Mouse (Mus musculus) kidney, embryonic 15.5 days (tissue): ENCODE data around the gene Il11. TPM values are rescaled to one million over a fixed set of nuclear protein-coding genes. Genes with fewer than 3 reads are reported as not detected.
A peak's percentile ranks its signal among the peaks of the same experiment; 100 is the strongest.

Source experiments
- ATAC-seq: fragments of 200-750 bp; cut with Nextera tagmentation; replicated peaks from 2 replicates; pipeline ENCODE4 v1.8.0; 2017; ENCODE audit warnings: moderate TSS enrichment; ENCODE audit not compliant: low FRiP score
- H3K27ac ChIP-seq: fragments of 300-500 bp; sonication (generic); 2 replicates; pipeline ENCODE4 v1.5.1; 2015; ENCODE audit warnings: mild to moderate bottlenecking, inconsistent platforms
- H3K27me3 ChIP-seq: fragments of 300-500 bp; sonication (generic); 2 replicates; pipeline ENCODE4 v1.6.1; 2015; ENCODE audit warnings: inconsistent platforms
- H3K36me3 ChIP-seq: fragments of 300-500 bp; sonication (generic); 2 replicates; pipeline ENCODE4 v1.6.1; 2015; ENCODE audit warnings: inconsistent platforms
- H3K4me1 ChIP-seq: fragments of 300-500 bp; sonication (generic); 2 replicates; pipeline ENCODE4 v1.6.1; 2015; ENCODE audit warnings: inconsistent platforms
- H3K4me2 ChIP-seq: fragments of 300-500 bp; sonication (generic); 2 replicates; pipeline ENCODE4 v1.6.1; 2015; ENCODE audit warnings: moderate library complexity, mild to moderate bottlenecking, inconsistent platforms
- H3K4me3 ChIP-seq: fragments of 300-500 bp; sonication (generic); replicated peaks from 2 replicates; pipeline ENCODE4 v1.5.1; 2015; ENCODE audit warnings: mild to moderate bottlenecking, inconsistent platforms
- H3K9ac ChIP-seq: fragments of 300-500 bp; sonication (generic); 2 replicates; pipeline ENCODE4 v1.6.1; 2015; ENCODE audit warnings: mild to moderate bottlenecking, inconsistent platforms
- H3K9me3 ChIP-seq: fragments of 300-500 bp; sonication (generic); replicated peaks from 2 replicates; pipeline ENCODE4 v1.6.1; 2016; ENCODE audit warnings: inconsistent platforms
- WGBS: fragments of 180-500 bp; shearing (Covaris S2); methylation state at CpG from one replicate; pipeline ENCODE4 v1.1.7; 2015; ENCODE audit warnings: mixed read lengths; 5-methylcytosine and 5-hydroxymethylcytosine counted together
- polyA plus RNA-seq: library from polyadenylated mRNA; unstranded; fragments of >200 nt; fragmentation: Nextera tagmentation; extraction: Ambion mirVana; gene quantifications from 2 replicates; pipeline ENCODE4 v1.2.1, GENCODE M21; 2015

Il11 gene
- polyA plus RNA-seq, 1 experiment from 2014 or later, result 0.30 TPM

GRCm38 (mm10) chr7:4749169-4749568 is 33.5 kb downstream of the Il11 start:
- Histone ChIP-seq H3K27me3 (no peaks in the 10 kb centered on the region), H3K4me2 (no peak overlapping the region), H3K27ac (no peak overlapping the region), H3K9me3 (no peaks in the 10 kb centered on the region), H3K4me1 (peaks cover 22% of the 10 kb centered on the region), H3K9ac (no peak overlapping the region), H3K4me3 (no peak overlapping the region), H3K36me3 (peaks cover 35% of the 10 kb centered on the region)
- 83% methylated on average over 2 of the region's 2 CpGs for WGBS
- no peak for ATAC-seq

- no peak overlapping the region for H3K4me2 ChIP-seq
- WGBS, result 78% methylated on average over 4 of the region's 4 CpGs
- peaks cover 22% of the 10 kb centered on the region for H3K4me1 ChIP-seq
- H3K36me3 ChIP-seq, result peaks cover 43% of the 10 kb centered on the region
- no peak overlapping the region for H3K4me3 ChIP-seq
- H3K9me3 ChIP-seq, result no peaks in the 10 kb centered on the region
- no peaks in the 10 kb centered on the region for H3K27me3 ChIP-seq
- H3K27ac ChIP-seq, result no peak overlapping the region
- no peak for ATAC-seq
- no peak overlapping the region for H3K9ac ChIP-seq
These were observed 34.3 kb downstream of the Il11 start for GRCm38 (mm10) chr7:4748321-4748720.

- peaks cover 52% of the 10 kb centered on the region for H3K36me3 ChIP-seq
- no peak overlapping the region for H3K4me2 ChIP-seq
- H3K9ac ChIP-seq, result no peak overlapping the region
- H3K4me3 ChIP-seq, result no peak overlapping the region
- H3K9me3 ChIP-seq, result no peaks in the 10 kb centered on the region
- 78% methylated on average over 9 of the region's 9 CpGs for WGBS
- no peak overlapping the region for H3K27ac ChIP-seq
- ATAC-seq, result no peak
- peaks cover 23% of the 10 kb centered on the region for H3K4me1 ChIP-seq
- no peaks in the 10 kb centered on the region for H3K27me3 ChIP-seq
These were observed 35.3 kb downstream of the Il11 start for GRCm38 (mm10) chr7:4747156-4747899.

GRCm38 (mm10) chr7:4746326-4746980 is 36.2 kb downstream of the Il11 start:
- Histone ChIP-seq H3K4me2 (no peak overlapping the region), H3K9me3 (no peaks in the 10 kb centered on the region), H3K36me3 (peaks cover 56% of the 10 kb centered on the region), H3K27me3 (no peaks in the 10 kb centered on the region), H3K4me1 (peaks cover 23% of the 10 kb centered on the region), H3K27ac (no peak overlapping the region), H3K9ac (no peak overlapping the region), H3K4me3 (no peak overlapping the region)
- no peak for ATAC-seq
- 88% methylated on average over 22 of the region's 22 CpGs for WGBS

- no peak for ATAC-seq
- H3K4me1 ChIP-seq, result peaks cover 25% of the 10 kb centered on the region
- no peak overlapping the region for H3K4me2 ChIP-seq
- H3K9me3 ChIP-seq, result no peaks in the 10 kb centered on the region
- H3K4me3 ChIP-seq, result no peak overlapping the region
- no peak overlapping the region for H3K9ac ChIP-seq
- peaks cover 51% of the 10 kb centered on the region for H3K36me3 ChIP-seq
- H3K27ac ChIP-seq, result no peak overlapping the region
- no peaks in the 10 kb centered on the region for H3K27me3 ChIP-seq
- 95% methylated on average over 6 of the region's 6 CpGs for WGBS
These were observed 37.8 kb downstream of the Il11 start for GRCm38 (mm10) chr7:4744886-4745285.

- peaks cover 34% of the 10 kb centered on the region for H3K4me1 ChIP-seq
- H3K27ac ChIP-seq, result no peak overlapping the region
- 59% methylated on average over 2 of the region's 2 CpGs for whole genome bisulfite sequencing
- ATAC-seq, result no peak
- no peaks in the 10 kb centered on the region for H3K27me3 ChIP-seq
- H3K9ac ChIP-seq, result no peak overlapping the region
- no peak overlapping the region for H3K4me3 ChIP-seq
- H3K9me3 ChIP-seq, result no peaks in the 10 kb centered on the region
- peaks cover 51% of the 10 kb centered on the region for H3K36me3 ChIP-seq
- H3K4me2 ChIP-seq, result no peak overlapping the region
These were observed 39.3 kb downstream of the Il11 start for GRCm38 (mm10) chr7:4743354-4743753.

GRCm38 (mm10) chr7:4742482-4742819 is 40.2 kb downstream of the Il11 start:
- no peaks in the 10 kb centered on the region for H3K9me3 ChIP-seq
- 0 out of 2 replicates have a peak overlapping the region, but pooled peaks have one; percentile 14 for H3K4me2 ChIP-seq
- H3K4me3 ChIP-seq, result 0 out of 2 replicates have a peak overlapping the region, but pooled peaks have one; percentile 82
- no peak for ATAC-seq
- H3K27me3 ChIP-seq, result no peaks in the 10 kb centered on the region
- H3K9ac ChIP-seq, result 0 out of 2 replicates have a peak overlapping the region, but pooled peaks have one; percentile 23
- no peak overlapping the region for H3K27ac ChIP-seq
- 82% methylated on average over 6 of the region's 6 CpGs for WGBS
- peaks cover 34% of the 10 kb centered on the region for H3K4me1 ChIP-seq
- H3K36me3 ChIP-seq, result peaks cover 51% of the 10 kb centered on the region

GRCm38 (mm10) chr7:4741672-4742481 is 40.8 kb downstream of the Il11 start:
- no peak for ATAC-seq
- Histone ChIP-seq H3K9ac (peak overlapping the region; percentile 89), H3K4me3 (peak overlapping the region; percentile 82), H3K9me3 (no peaks in the 10 kb centered on the region), H3K4me2 (peak overlapping the region; percentile 87), H3K27ac (peak overlapping the region; percentile 94), H3K4me1 (peaks cover 34% of the 10 kb centered on the region), H3K27me3 (no peaks in the 10 kb centered on the region), H3K36me3 (peaks cover 47% of the 10 kb centered on the region)
- WGBS, result 87% methylated on average over 21 of the region's 21 CpGs

- WGBS, result 7% methylated on average over 4 of the region's 4 CpGs
- Histone ChIP-seq H3K4me3 (peak overlapping the region; percentile 82), H3K4me2 (peak overlapping the region; percentile 87), H3K9ac (peak overlapping the region; percentile 89), H3K36me3 (peaks cover 40% of the 10 kb centered on the region), H3K27me3 (no peaks in the 10 kb centered on the region), H3K4me1 (peaks cover 34% of the 10 kb centered on the region), H3K9me3 (no peaks in the 10 kb centered on the region), H3K27ac (peak overlapping the region; percentile 94)
- ATAC-seq, result no peak
These were observed 41.5 kb downstream of the Il11 start for GRCm38 (mm10) chr7:4741151-4741550.

- H3K9me3 ChIP-seq, result no peaks in the 10 kb centered on the region
- H3K27ac ChIP-seq, result peak overlapping the region; percentile 94
- no peaks in the 10 kb centered on the region for H3K27me3 ChIP-seq
- peaks cover 34% of the 10 kb centered on the region for H3K4me1 ChIP-seq
- ATAC-seq, result peak; percentile 48
- H3K4me2 ChIP-seq, result peak overlapping the region; percentile 87
- WGBS, result 0% methylated on average over 14 of the region's 14 CpGs
- H3K9ac ChIP-seq, result peak overlapping the region; percentile 89
- H3K4me3 ChIP-seq, result peak overlapping the region; percentile 82
- peaks cover 32% of the 10 kb centered on the region for H3K36me3 ChIP-seq
These were observed 42.3 kb downstream of the Il11 start for GRCm38 (mm10) chr7:4740309-4740727.

- peak; percentile 97 for ATAC-seq
- Histone ChIP-seq H3K4me3 (peak within 1 kb of the TSS; percentile 82), H3K27me3 (no peaks in the 10 kb centered on the region), H3K9ac (peak within 1 kb of the TSS; percentile 89), H3K4me2 (peak within 1 kb of the TSS; percentile 87), H3K27ac (peak within 1 kb of the TSS; percentile 94), H3K4me1 (peaks cover 34% of the 10 kb centered on the region), H3K36me3 (peaks cover 26% of the 10 kb centered on the region), H3K9me3 (no peaks in the 10 kb centered on the region)
- WGBS, result under 1% methylated on average over 36 of the region's 44 CpGs
These were observed 42.9 kb downstream of the Il11 start, which contains the start of gene Kmt5c for GRCm38 (mm10) chr7:4739544-4740275. Gene Kmt5c (plus strand): TSS chr7:4740115.
